Mouse (Mus musculus): ENCODE measurements at regions not wholly inside any gene's neighbourhood (a gene's known extent, or its start where the extent isn't known, plus 50 kb on each side); places are given as distances from the start of the nearest gene placed in this dataset.

GRCm38 (mm10) chr6:52481975-52482374, 158.2 kb downstream of the Hibadh start:
- no peak overlapping the region for H3K27ac ChIP-seq (ENCODE audit: low read depth, low read length)
- H3K9me3 ChIP-seq (ENCODE audit: control insufficient read depth, low read length) = no peaks in the 10 kb centered on the region
- no peaks in the 10 kb centered on the region for H3K36me3 ChIP-seq (ENCODE audit: control insufficient read depth, insufficient read depth, low read length)
- no peak overlapping the region for H3K9ac ChIP-seq (replicated peaks; ENCODE audit: low read depth, low read length)
- WGBS = 70% methylated on average over 7 of the region's 7 CpGs
- no peaks in the 10 kb centered on the region for H3K27me3 ChIP-seq (ENCODE audit: control insufficient read depth, insufficient read depth, low read length)
- no peaks in the 10 kb centered on the region for H3K4me1 ChIP-seq (ENCODE audit: control insufficient read depth, insufficient read depth, low read length)
- no peak overlapping the region for H3K4me3 ChIP-seq (ENCODE audit: low read depth, low read length)
- ATAC-seq (ENCODE audit: low read depth) = no peak
- no peak overlapping the region for H3K4me2 ChIP-seq (ENCODE audit: low read depth, low read length)

- H3K27ac ChIP-seq (ENCODE audit: low read depth, low read length) = no peak overlapping the region
Measured at GRCm38 (mm10) chr6:52486146-52486545, 154.0 kb downstream of the Hibadh start.

GRCm38 (mm10) chr6:52486655-52487054, 153.5 kb downstream of the Hibadh start:
- no peak for ATAC-seq (ENCODE audit: low read depth)
- Histone ChIP-seq H3K27ac (ENCODE audit: low read depth, low read length) (no peak overlapping the region), H3K36me3 (ENCODE audit: control insufficient read depth, insufficient read depth, low read length) (no peaks in the 10 kb centered on the region)

More at GRCm38 (mm10) chr6:52486146-52486545, 154.0 kb downstream of the Hibadh start:
- H3K4me3 ChIP-seq (ENCODE audit: low read depth, low read length) = no peak overlapping the region
- no peak overlapping the region for H3K9ac ChIP-seq (replicated peaks; ENCODE audit: low read depth, low read length)
- no peaks in the 10 kb centered on the region for H3K9me3 ChIP-seq (ENCODE audit: control insufficient read depth, low read length)
- no peaks in the 10 kb centered on the region for H3K36me3 ChIP-seq (ENCODE audit: control insufficient read depth, insufficient read depth, low read length)
- 72% methylated on average over 9 of the region's 9 CpGs for WGBS
- H3K4me2 ChIP-seq (ENCODE audit: low read depth, low read length) = no peak overlapping the region
- H3K27me3 ChIP-seq (ENCODE audit: control insufficient read depth, insufficient read depth, low read length) = no peaks in the 10 kb centered on the region
- H3K4me1 ChIP-seq (ENCODE audit: control insufficient read depth, insufficient read depth, low read length) = no peaks in the 10 kb centered on the region
- ATAC-seq (ENCODE audit: low read depth) = no peak

GRCm38 (mm10) chr6:52487861-52488260, 152.3 kb downstream of the Hibadh start:
- 85% methylated on average over 5 of the region's 5 CpGs for WGBS
- Histone ChIP-seq H3K4me3 (ENCODE audit: low read depth, low read length) (no peak overlapping the region), H3K9me3 (ENCODE audit: control insufficient read depth, low read length) (no peaks in the 10 kb centered on the region)

More at GRCm38 (mm10) chr6:52486655-52487054, 153.5 kb downstream of the Hibadh start:
- Histone ChIP-seq H3K4me3 (ENCODE audit: low read depth, low read length) (no peak overlapping the region), H3K9me3 (ENCODE audit: control insufficient read depth, low read length) (no peaks in the 10 kb centered on the region), H3K4me2 (ENCODE audit: low read depth, low read length) (no peak overlapping the region), H3K9ac (replicated peaks; ENCODE audit: low read depth, low read length) (no peak overlapping the region), H3K4me1 (ENCODE audit: control insufficient read depth, insufficient read depth, low read length) (no peaks in the 10 kb centered on the region), H3K27me3 (ENCODE audit: control insufficient read depth, insufficient read depth, low read length) (no peaks in the 10 kb centered on the region)
- WGBS = 62% methylated on average over 4 of the region's 4 CpGs

GRCm38 (mm10) chr6:52490264-52490775, 149.9 kb downstream of the Hibadh start:
- WGBS = 78% methylated on average over 14 of the region's 14 CpGs
- Histone ChIP-seq H3K4me2 (ENCODE audit: low read depth, low read length) (no peak overlapping the region), H3K9me3 (ENCODE audit: control insufficient read depth, low read length) (no peaks in the 10 kb centered on the region), H3K4me3 (ENCODE audit: low read depth, low read length) (no peak overlapping the region), H3K9ac (replicated peaks; ENCODE audit: low read depth, low read length) (no peak overlapping the region), H3K4me1 (ENCODE audit: control insufficient read depth, insufficient read depth, low read length) (0 out of 2 replicates have a peak, but pooled peaks cover 4% of the 10 kb centered on the region), H3K27me3 (ENCODE audit: control insufficient read depth, insufficient read depth, low read length) (no peaks in the 10 kb centered on the region), H3K27ac (ENCODE audit: low read depth, low read length) (no peak overlapping the region), H3K36me3 (ENCODE audit: control insufficient read depth, insufficient read depth, low read length) (no peaks in the 10 kb centered on the region)
- ATAC-seq (ENCODE audit: low read depth) = no peak

More at GRCm38 (mm10) chr6:52487861-52488260, 152.3 kb downstream of the Hibadh start:
- H3K27me3 ChIP-seq (ENCODE audit: control insufficient read depth, insufficient read depth, low read length) = no peaks in the 10 kb centered on the region
- H3K9ac ChIP-seq (replicated peaks; ENCODE audit: low read depth, low read length) = no peak overlapping the region
- ATAC-seq (ENCODE audit: low read depth) = no peak
- H3K4me1 ChIP-seq (ENCODE audit: control insufficient read depth, insufficient read depth, low read length) = no peaks in the 10 kb centered on the region
- no peaks in the 10 kb centered on the region for H3K36me3 ChIP-seq (ENCODE audit: control insufficient read depth, insufficient read depth, low read length)
- H3K4me2 ChIP-seq (ENCODE audit: low read depth, low read length) = no peak overlapping the region
- no peak overlapping the region for H3K27ac ChIP-seq (ENCODE audit: low read depth, low read length)

- Histone ChIP-seq H3K4me2 (ENCODE audit: low read depth, low read length) (no peak overlapping the region), H3K9me3 (ENCODE audit: control insufficient read depth, low read length) (no peaks in the 10 kb centered on the region), H3K27ac (ENCODE audit: low read depth, low read length) (no peak overlapping the region), H3K9ac (replicated peaks; ENCODE audit: low read depth, low read length) (no peak overlapping the region), H3K36me3 (ENCODE audit: control insufficient read depth, insufficient read depth, low read length) (no peaks in the 10 kb centered on the region), H3K4me3 (ENCODE audit: low read depth, low read length) (no peak overlapping the region), H3K27me3 (ENCODE audit: control insufficient read depth, insufficient read depth, low read length) (no peaks in the 10 kb centered on the region), H3K4me1 (ENCODE audit: control insufficient read depth, insufficient read depth, low read length) (0 out of 2 replicates have a peak, but pooled peaks cover 4% of the 10 kb centered on the region)
- ATAC-seq (ENCODE audit: low read depth) = no peak
- 83% methylated on average over 3 of the region's 3 CpGs for WGBS
Measured at GRCm38 (mm10) chr6:52495301-52495700, 144.9 kb downstream of the Hibadh start.

GRCm38 (mm10) chr6:52495855-52496254, 144.3 kb downstream of the Hibadh start:
- H3K27ac ChIP-seq (ENCODE audit: low read depth, low read length) = no peak overlapping the region
- H3K9ac ChIP-seq (replicated peaks; ENCODE audit: low read depth, low read length) = no peak overlapping the region
- H3K4me3 ChIP-seq (ENCODE audit: low read depth, low read length) = no peak overlapping the region
- no peaks in the 10 kb centered on the region for H3K9me3 ChIP-seq (ENCODE audit: control insufficient read depth, low read length)
- 64% methylated on average over 5 of the region's 5 CpGs for WGBS
- ATAC-seq (ENCODE audit: low read depth) = no peak
- H3K4me1 ChIP-seq (ENCODE audit: control insufficient read depth, insufficient read depth, low read length) = 0 out of 2 replicates have a peak, but pooled peaks cover 4% of the 10 kb centered on the region
- H3K36me3 ChIP-seq (ENCODE audit: control insufficient read depth, insufficient read depth, low read length) = no peaks in the 10 kb centered on the region
- H3K4me2 ChIP-seq (ENCODE audit: low read depth, low read length) = no peak overlapping the region
- H3K27me3 ChIP-seq (ENCODE audit: control insufficient read depth, insufficient read depth, low read length) = no peaks in the 10 kb centered on the region

Measured in neural tube, embryonic 14.5 days (tissue).